Mouse (Mus musculus) T-helper 1 cell (primary cell): ENCODE measurements at regions not wholly inside any gene's neighbourhood (a gene's known extent, or its start where the extent isn't known, plus 50 kb on each side); places are given as distances from the start of the nearest gene placed in this dataset.

Experiments
- in situ Hi-C: fragments of 300-600 bp; cut with MboI, MseI; formaldehyde crosslinking; loops from one replicate; pipeline ENCODE4 v1.15.1; 2025; ENCODE audit warnings: high pct_unique_total_duplicates

GRCm38 (mm10) chr15:96183069-96183468 is 104.2 kb upstream of the Arid2 start:
- in situ Hi-C loops = no loop called here

- in situ Hi-C loops = no loop called here
Observed at GRCm38 (mm10) chr15:96184666-96185065, 102.7 kb upstream of the Arid2 start.

GRCm38 (mm10) chr15:96185429-96185828 is 101.9 kb upstream of the Arid2 start:
- in situ Hi-C loops = no loop called here

- in situ Hi-C loops = no loop called here
Observed at GRCm38 (mm10) chr15:96185901-96186300, 101.4 kb upstream of the Arid2 start.

- in situ Hi-C loops = no loop called here
Observed at GRCm38 (mm10) chr15:96189551-96189950, 97.8 kb upstream of the Arid2 start.

GRCm38 (mm10) chr15:96197413-96197812 is 89.9 kb upstream of the Arid2 start:
- in situ Hi-C loops = no loop called here

GRCm38 (mm10) chr15:96197932-96198331 is 89.4 kb upstream of the Arid2 start:
- in situ Hi-C loops = no loop called here

GRCm38 (mm10) chr15:96201273-96201672 is 86.0 kb upstream of the Arid2 start:
- in situ Hi-C loops = no loop called here

- in situ Hi-C loops = no loop called here
Observed at GRCm38 (mm10) chr15:96201701-96202460, 85.4 kb upstream of the Arid2 start.

GRCm38 (mm10) chr15:96204187-96204586 is 83.1 kb upstream of the Arid2 start:
- in situ Hi-C loops = no loop called here

- in situ Hi-C loops = no loop called here
Observed at GRCm38 (mm10) chr15:96204623-96205022, 82.7 kb upstream of the Arid2 start.

- in situ Hi-C loops = no loop called here
Observed at GRCm38 (mm10) chr15:96210721-96211400, 76.5 kb upstream of the Arid2 start.

- in situ Hi-C loops = no loop called here
Observed at GRCm38 (mm10) chr15:96213541-96214312, 73.6 kb upstream of the Arid2 start.

GRCm38 (mm10) chr15:96217896-96218295 is 69.4 kb upstream of the Arid2 start:
- in situ Hi-C loops = no loop called here

- in situ Hi-C loops = no loop called here
Observed at GRCm38 (mm10) chr15:96219746-96220145, 67.6 kb upstream of the Arid2 start.

- in situ Hi-C loops = loop anchor here (10.0 kb wide), 1 partner anchor 487 kb away; no protein-coding TSS in a partner anchor
Observed at GRCm38 (mm10) chr15:96231969-96232368, 55.3 kb upstream of the Arid2 start.

- in situ Hi-C loops = loop anchor here (10.0 kb wide), 1 partner anchor 488 kb away; no protein-coding TSS in a partner anchor
Observed at GRCm38 (mm10) chr15:96233113-96233512, 54.2 kb upstream of the Arid2 start.

- in situ Hi-C loops = loop anchor here (10.0 kb wide), 1 partner anchor 490 kb away; no protein-coding TSS in a partner anchor
Observed at GRCm38 (mm10) chr15:96234783-96235182, 52.5 kb upstream of the Arid2 start.
